Mouse (Mus musculus) E14TG2a.4 (cell line): ENCODE measurements at regions not wholly inside any gene's neighbourhood (a gene's known extent, or its start where the extent isn't known, plus 50 kb on each side); places are given as distances from the start of the nearest gene placed in this dataset.

Experiments used
- H3K27me3 ChIP-seq: 2 replicates; pipeline ENCODE4 v1.6.1; 2014; ENCODE audit warnings: low read length, control low read depth; ENCODE audit not compliant: insufficient read depth
- H3K36me3 ChIP-seq: 2 replicates; pipeline ENCODE4 v1.6.1; 2014; ENCODE audit warnings: low read length, control low read depth; ENCODE audit not compliant: insufficient read depth
- H3K4me1 ChIP-seq: replicated peaks from 2 replicates; pipeline ENCODE4 v1.6.1; 2014; ENCODE audit warnings: low read depth, low read length, control low read depth
- H3K4me3 ChIP-seq: replicated peaks from 2 replicates; pipeline ENCODE4 v1.5.1; 2014; ENCODE audit warnings: mild to moderate bottlenecking, low read length
- H3K9me3 ChIP-seq: 2 replicates; pipeline ENCODE4 v1.6.1; 2014; ENCODE audit warnings: low read length, control low read depth
- CTCF ChIP-seq: conservative IDR thresholded peaks from 2 replicates; pipeline ENCODE4 v1.5.1; 2014; ENCODE audit warnings: low read length
- NANOG ChIP-seq: IDR thresholded peaks from 2 replicates; pipeline ENCODE4 v1.6.1; 2014; ENCODE audit warnings: borderline replicate concordance, low read length, mixed read lengths
- POU5F1 ChIP-seq: IDR thresholded peaks from 2 replicates; pipeline ENCODE4 v1.6.1; 2014; ENCODE audit warnings: low read length, borderline replicate concordance

- H3K4me3 ChIP-seq: no peak overlapping the region
- no peak for TF ChIP-seq POU5F1
- H3K27me3 ChIP-seq: no peaks in the 10 kb centered on the region
- no peaks in the 10 kb centered on the region for H3K9me3 ChIP-seq
- no peaks in the 10 kb centered on the region for H3K36me3 ChIP-seq
- H3K4me1 ChIP-seq: peaks cover 4% of the 10 kb centered on the region; the same call in 1 of the 2 replicates
These were observed 284.2 kb upstream of the Gm21798 start for GRCm38 (mm10) chr15:64533169-64533795.

GRCm38 (mm10) chr15:64534166-64534565, 283.3 kb upstream of the Gm21798 start:
- H3K36me3 ChIP-seq: no peaks in the 10 kb centered on the region
- peaks cover 4% of the 10 kb centered on the region; the same call in 1 of the 2 replicates for H3K4me1 ChIP-seq
- no peaks in the 10 kb centered on the region for H3K9me3 ChIP-seq
- TF ChIP-seq CTCF (no peak), NANOG (no peak), POU5F1 (no peak)
- H3K4me3 ChIP-seq: no peak overlapping the region
- no peaks in the 10 kb centered on the region for H3K27me3 ChIP-seq

DNA sequence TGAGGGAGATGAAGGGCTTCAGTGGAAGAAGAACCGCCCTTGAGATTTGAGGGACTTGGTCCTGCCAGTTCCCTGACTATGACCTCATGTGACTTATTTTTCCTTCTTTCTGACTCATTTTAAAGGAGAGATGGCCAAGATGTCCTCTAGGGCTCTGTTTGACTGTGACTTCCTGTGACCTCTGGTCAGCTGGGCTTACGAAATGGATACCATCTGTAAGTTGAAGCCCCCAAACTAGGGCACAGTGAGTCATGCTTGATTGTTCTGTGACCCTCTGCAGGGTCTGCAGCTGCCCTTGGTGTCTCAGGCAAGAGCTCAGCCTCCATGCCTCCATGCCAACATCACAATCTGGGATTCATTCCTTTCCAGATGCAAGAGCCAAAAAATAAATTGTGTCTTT, 282.3 kb upstream of the Gm21798 start:
- no peaks in the 10 kb centered on the region for H3K9me3 ChIP-seq
- H3K4me3 ChIP-seq: no peak overlapping the region
- H3K4me1 ChIP-seq: peaks cover 4% of the 10 kb centered on the region; the same call in 1 of the 2 replicates
- TF ChIP-seq CTCF (no peak), POU5F1 (no peak), NANOG (no peak)
- H3K27me3 ChIP-seq: no peaks in the 10 kb centered on the region
- no peaks in the 10 kb centered on the region for H3K36me3 ChIP-seq

GRCm38 (mm10) chr15:64541395-64541794, 276.1 kb upstream of the Gm21798 start:
- no peaks in the 10 kb centered on the region for H3K27me3 ChIP-seq
- no peaks in the 10 kb centered on the region for H3K4me1 ChIP-seq
- no peak overlapping the region for H3K4me3 ChIP-seq
- no peaks in the 10 kb centered on the region for H3K9me3 ChIP-seq
- no peak for TF ChIP-seq POU5F1
- no peak for TF ChIP-seq CTCF
- H3K36me3 ChIP-seq: no peaks in the 10 kb centered on the region

DNA sequence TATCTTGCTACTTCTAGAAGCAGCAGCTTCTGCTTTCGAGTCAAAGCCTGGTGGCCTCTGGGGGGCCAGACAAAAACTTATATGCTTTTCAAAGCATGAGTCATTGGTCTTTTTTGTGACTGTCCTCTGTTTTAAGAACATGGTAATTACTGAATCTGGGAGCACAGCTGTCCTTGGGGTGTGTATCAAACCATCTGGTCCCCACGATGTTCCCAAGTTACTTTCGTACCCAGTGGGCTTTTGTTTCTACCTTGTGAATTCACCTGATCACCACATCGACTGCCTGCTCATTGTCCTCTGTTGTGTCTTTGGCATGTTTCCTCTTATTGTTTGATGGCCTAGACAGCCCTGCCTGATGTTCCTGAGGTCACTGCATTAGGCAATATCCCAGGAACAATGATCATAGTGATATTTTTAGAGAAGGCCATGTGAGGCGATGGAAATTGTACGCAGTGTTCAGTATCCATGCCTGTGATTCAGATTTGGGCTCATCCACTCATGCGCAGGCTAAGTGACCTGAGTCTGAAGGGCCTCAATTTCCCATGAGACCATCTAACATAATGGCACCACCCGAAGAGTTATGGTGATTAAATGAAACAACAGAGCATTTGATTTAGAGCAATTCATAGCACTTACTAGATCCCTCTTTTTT, 275.1 kb upstream of the Gm21798 start:
- Histone ChIP-seq H3K4me1 (no peaks in the 10 kb centered on the region), H3K36me3 (no peaks in the 10 kb centered on the region), H3K9me3 (no peaks in the 10 kb centered on the region), H3K4me3 (no peak overlapping the region), H3K27me3 (no peaks in the 10 kb centered on the region)
- TF ChIP-seq POU5F1: no peak
- no peak for TF ChIP-seq CTCF
- TF ChIP-seq NANOG: no peak

DNA sequence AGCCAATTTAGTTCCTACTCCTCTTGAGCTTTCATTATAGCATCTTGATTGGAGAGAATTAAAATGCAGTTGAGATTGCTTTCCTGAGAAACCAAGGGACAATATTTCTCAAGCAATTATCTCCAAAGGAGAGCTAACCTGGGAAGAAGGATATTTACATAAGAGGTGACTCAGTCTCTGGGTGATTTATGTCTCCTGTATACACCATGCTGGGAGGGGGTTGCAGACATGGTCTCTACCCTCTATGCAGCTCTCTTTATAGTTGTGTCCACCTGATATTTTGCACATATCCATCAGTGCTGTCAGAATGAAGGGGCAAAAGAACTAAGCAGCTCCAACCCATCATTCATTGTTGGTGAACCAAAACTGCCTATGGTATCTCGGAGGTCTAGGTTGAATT, 274.6 kb upstream of the Gm21798 start:
- Histone ChIP-seq H3K4me3 (no peak overlapping the region), H3K27me3 (no peaks in the 10 kb centered on the region), H3K9me3 (no peaks in the 10 kb centered on the region), H3K4me1 (no peaks in the 10 kb centered on the region), H3K36me3 (no peaks in the 10 kb centered on the region)
- TF ChIP-seq NANOG (no peak), POU5F1 (no peak), CTCF (no peak)

DNA sequence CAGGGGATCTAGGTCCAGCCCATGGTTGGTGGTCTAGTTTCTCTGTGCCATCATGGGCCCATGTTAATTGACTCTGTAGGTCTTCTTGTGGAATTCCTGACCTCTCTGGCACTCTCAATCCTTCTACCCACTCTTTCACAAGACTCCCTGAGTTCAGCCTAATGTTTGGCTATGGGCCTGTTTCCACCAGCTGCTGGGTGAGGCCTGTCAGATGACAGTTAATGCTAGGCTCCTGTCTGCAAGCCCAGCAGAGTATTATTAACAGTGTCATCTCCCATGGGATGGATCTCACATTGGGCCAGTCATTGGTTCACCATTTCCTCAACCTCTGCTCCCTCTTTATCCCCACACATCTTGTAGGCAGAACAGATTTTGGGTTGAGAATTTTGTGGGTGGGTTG, 271.5 kb upstream of the Gm21798 start:
- Histone ChIP-seq H3K36me3 (no peaks in the 10 kb centered on the region), H3K4me3 (no peak overlapping the region), H3K27me3 (0 out of 2 replicates have a peak, but pooled peaks cover 2% of the 10 kb centered on the region), H3K4me1 (no peaks in the 10 kb centered on the region), H3K9me3 (no peaks in the 10 kb centered on the region)
- no peak for TF ChIP-seq CTCF
- no peak for TF ChIP-seq POU5F1
- TF ChIP-seq NANOG: no peak

DNA sequence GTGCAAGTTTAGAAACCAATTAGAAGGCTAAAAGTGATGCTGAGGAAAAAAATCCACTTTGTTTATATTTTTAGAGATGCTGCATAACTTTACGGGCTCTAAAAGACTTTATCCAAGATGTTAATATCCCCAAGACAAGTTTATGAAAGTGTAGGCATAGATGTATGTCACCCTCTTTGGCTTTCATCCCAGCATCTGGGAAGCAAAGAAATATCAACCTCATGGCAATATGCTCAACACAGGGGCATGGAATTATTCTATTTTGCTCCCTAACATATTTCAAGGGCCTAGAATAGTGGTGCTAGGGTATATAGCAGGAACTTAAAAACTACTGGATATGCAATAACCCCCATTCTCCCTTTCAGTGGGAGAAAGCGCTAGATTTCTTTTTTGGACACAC, 260.0 kb upstream of the Gm21798 start:
- Histone ChIP-seq H3K4me3 (no peak overlapping the region), H3K27me3 (no peaks in the 10 kb centered on the region), H3K9me3 (no peaks in the 10 kb centered on the region), H3K4me1 (no peaks in the 10 kb centered on the region), H3K36me3 (no peaks in the 10 kb centered on the region)
- TF ChIP-seq NANOG: no peak
- no peak for TF ChIP-seq POU5F1
- no peak for TF ChIP-seq CTCF

GRCm38 (mm10) chr15:64558220-64558619, 259.3 kb upstream of the Gm21798 start:
- TF ChIP-seq NANOG: no peak
- Histone ChIP-seq H3K4me1 (no peaks in the 10 kb centered on the region), H3K9me3 (no peaks in the 10 kb centered on the region), H3K36me3 (no peaks in the 10 kb centered on the region), H3K27me3 (no peaks in the 10 kb centered on the region), H3K4me3 (no peak overlapping the region)
